Mouse (Mus musculus): ENCODE results near the gene Leo1.
A peak's percentile ranks its signal among the peaks of the same experiment; 100 is the strongest.

Leo1 gene

GRCm38 (mm10) chr9:75440796-75441666 is at the start of gene Leo1:
Gene Leo1 (plus strand): TSS chr9:75441524.
- DNase-seq (ENCODE audit: low read depth, low spot score) = peak; percentile 92

GRCm38 (mm10) chr9:75393251-75393650 is 48.1 kb upstream of the Leo1 start:
- DNase-seq (ENCODE audit: low read depth, low spot score) = no peak

- DNase-seq (ENCODE audit: low read depth, low spot score) = no peak
Measured at GRCm38 (mm10) chr9:75395971-75396370, 45.4 kb upstream of the Leo1 start.

DNA sequence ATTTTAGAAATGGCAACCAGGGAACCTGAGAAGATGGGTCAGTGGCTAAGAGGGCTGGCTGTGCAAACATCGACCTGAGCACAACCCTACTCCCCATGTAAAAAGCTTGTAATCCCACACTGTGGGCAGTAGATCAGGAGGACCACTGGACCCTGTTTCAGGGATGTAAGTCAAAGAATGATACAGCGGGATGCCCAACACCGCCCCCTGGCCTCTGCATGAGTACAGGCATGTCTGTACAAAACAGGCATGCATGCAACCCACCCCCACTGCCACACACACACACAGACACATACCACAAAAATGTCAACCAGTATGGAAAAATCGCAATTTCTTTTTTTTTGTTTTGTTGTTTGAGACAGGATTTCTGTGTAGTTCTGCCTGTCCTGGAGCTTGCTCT is 42.3 kb upstream of the Leo1 start:
- no peak for DNase-seq (ENCODE audit: low read depth, low spot score)

- no peak for DNase-seq (ENCODE audit: low read depth, low spot score)
Measured at GRCm38 (mm10) chr9:75400639-75401038, 40.7 kb upstream of the Leo1 start.

DNA sequence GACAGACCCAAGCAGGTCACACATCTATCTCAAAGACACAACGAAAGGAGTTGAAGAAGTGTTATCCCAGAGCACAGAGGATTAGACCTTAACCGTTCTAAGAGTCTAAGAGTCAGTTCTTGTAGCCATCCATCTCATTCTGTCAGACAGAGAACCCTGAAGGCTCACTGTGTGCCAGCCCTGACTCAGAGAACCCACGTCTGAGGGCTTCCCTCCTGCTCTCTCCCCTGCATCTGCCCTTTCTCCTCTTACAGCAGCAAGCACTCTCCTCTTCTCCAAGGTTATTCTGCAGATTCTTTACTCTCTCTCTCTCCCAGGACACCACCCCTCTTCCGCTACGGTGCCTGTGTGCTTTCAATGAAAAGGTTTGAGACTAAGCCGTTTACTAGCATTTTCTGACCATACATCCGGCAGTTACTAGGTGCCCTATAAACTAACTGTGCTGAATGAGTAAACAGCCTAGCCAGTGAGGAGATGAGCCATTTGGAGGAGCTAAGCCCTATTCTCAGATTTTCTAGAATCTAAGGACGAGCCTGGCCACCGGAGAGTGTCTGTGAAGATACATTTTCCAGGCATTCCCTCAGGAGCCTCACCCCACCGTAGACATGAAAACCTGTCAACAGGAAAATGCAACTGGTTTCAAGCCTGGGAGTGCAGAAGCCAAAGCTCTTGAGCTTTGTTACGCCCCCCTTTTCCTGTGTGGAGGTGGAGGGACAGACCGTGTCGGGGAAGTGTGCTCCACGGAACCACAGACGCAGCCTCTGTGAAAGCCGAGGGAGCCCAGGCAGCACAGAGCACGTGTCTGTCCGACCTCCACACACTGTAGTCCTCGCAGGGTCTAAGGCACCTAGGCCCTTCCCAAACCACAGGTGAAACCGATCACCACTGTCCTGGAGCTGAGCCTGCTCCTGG is 39.5 kb upstream of the Leo1 start:
- DNase-seq (ENCODE audit: low read depth, low spot score) = no peak

DNA sequence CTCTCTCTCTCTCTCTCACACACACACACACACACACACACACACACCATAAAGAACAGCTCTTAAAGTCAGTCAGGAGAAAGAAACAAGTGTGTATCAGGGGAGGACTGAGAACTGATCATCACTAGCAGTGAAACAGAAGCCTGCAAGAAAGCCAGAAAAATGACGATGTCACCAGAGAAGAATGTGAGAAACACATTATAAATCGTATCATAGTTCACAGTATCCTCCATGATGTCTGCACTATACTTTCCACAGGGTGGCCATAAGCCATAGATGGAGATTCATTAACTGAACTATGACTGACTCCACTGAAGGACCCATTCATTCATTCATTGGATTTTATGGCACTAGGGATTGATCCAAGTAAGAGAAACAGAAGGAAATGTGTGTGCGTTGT is 37.8 kb upstream of the Leo1 start:
- DNase-seq (ENCODE audit: low read depth, low spot score) = no peak

DNA sequence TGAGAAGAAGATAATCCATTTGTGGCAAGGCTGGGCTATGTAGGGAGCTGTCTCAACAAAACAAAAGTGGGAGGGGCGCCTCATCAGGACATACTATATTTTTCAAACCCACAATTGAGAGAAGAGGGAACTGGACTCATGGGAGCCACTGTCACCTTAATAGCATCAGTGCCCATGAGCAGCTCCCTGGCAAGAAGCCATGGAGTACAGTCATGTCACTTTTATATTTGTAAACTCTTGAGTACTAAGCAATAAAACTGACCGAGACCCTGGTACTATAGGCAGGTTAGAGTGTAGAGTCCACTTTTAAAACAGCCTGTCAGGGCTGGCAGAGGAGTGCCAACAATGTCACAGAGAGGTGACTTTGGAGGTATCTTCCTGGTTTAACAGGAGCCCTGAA is 35.2 kb upstream of the Leo1 start:
- DNase-seq (ENCODE audit: low read depth, low spot score) = no peak

GRCm38 (mm10) chr9:75407803-75408202 is 33.5 kb upstream of the Leo1 start:
- no peak for DNase-seq (ENCODE audit: low read depth, low spot score)

- DNase-seq (ENCODE audit: low read depth, low spot score) = no peak
Measured at GRCm38 (mm10) chr9:75408204-75408826, 33.0 kb upstream of the Leo1 start.

DNA sequence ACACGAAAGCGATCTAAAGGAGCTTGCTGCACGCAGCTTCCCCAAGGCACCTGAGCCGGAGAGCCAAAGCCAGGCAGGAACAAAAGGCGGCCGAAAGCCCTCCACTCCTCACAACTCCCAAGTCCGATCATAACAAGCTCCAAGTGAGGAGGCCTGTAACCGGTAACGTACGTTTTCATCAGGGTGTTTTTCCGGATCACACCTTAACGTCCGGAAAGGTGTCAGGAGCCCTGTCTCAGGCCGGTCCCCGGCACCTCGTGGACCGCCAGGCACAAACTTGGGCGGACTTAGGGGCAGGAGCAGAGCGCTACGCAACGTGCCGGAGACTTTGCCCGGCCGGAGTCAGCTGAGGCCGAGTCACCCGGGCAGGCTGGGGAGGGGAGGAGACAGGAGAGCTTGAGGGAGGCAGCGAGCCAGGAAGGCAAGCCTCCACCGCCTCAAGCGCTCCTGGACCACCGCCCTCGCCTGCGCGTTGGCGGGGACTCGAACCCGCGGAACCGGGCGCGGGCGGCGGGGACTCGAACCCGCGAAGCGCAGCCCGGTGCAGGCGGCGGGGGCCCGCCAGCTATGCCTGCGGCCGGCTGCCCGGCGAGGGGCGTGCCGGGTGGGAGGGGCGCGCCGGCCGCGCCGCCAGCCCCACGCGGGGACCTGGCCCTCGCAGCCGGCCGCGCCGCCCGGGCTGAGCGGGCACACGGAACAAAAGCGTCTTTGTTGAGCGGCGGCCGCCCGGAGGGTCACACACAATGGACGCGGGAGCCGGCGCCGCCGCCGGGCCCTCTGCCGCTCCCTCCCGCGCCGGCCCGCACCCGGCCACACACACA is 32.1 kb upstream of the Leo1 start:
- no peak for DNase-seq (ENCODE audit: low read depth, low spot score)

DNA sequence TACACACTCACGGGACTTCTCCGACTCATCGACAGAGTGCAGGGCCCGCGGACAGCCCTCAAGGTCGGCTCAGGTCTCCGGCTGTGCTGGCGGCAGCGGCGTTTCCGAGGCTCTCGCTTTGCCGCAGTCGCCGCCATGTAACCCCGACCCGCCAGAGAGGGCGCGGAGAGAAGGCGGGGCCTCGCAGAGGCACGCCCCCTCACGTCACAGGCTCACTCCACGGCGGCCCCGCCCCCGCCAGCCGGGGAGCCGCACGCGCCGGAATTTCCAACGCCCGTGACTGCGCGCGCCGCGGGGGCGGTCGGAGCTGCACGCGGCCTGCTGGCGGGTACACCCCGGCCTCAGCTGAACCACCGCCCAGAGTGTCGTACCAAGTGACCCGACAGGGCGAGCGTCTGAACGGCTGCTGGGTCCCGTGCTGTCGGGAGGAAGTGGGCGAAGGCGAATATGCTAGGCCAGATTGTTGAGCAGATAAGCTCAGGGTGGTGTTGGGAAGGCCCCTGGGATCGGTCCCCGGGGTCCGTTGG is 31.4 kb upstream of the Leo1 start, which contains the start of gene Mapk6:
Gene Mapk6 (minus strand): TSS at position 154 of the 527 bp plus-strand sequence.
- DNase-seq (ENCODE audit: low read depth, low spot score) = no peak

- no peak for DNase-seq (ENCODE audit: low read depth, low spot score)
Measured at GRCm38 (mm10) chr9:75410868-75411487, 30.3 kb upstream of the Leo1 start.

GRCm38 (mm10) chr9:75411584-75411983 is 29.7 kb upstream of the Leo1 start:
- no peak for DNase-seq (ENCODE audit: low read depth, low spot score)

DNA sequence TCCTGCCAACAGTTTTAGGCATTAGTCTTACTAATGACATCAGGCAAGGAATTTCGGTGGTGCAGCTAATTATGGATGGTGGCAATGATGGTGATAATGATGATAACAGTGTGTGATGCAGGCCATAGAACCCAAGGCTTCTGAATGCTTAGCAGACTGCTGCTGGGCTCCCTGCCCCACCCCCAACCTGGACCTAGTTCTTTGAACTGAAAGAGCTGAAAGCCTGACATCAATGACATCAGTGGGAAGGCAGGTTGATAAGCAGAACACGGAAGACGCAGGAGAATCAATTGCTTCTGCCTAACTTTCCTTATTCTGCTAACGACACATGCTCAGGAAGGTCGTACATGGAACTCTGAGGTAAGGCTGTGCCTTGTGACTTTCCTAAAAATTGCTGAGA is 28.1 kb upstream of the Leo1 start:
- DNase-seq (ENCODE audit: low read depth, low spot score) = no peak

GRCm38 (mm10) chr9:75414204-75414603 is 27.1 kb upstream of the Leo1 start:
- no peak for DNase-seq (ENCODE audit: low read depth, low spot score)

DNA sequence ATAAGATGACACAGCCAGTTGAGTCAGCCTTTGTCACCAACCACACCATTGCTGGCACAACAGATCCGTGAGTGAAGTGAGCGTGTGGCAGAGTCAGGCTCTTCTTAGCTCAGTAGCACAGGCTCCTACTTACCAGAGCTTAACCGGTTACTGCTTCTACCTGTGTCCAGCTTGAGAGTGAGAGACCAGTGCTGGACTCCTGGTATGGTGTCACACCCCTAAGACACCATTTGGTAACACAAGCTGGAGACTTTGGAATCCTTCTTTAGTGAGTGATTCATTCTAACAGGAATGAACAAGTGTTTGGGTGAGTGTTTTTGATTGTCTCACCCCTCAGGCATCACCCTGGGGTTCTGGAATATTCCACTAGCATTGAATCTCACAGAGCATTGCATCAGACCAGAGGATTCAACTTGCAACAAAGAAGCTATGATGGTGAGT is 19.1 kb upstream of the Leo1 start:
- DNase-seq (ENCODE audit: low read depth, low spot score) = no peak

DNA sequence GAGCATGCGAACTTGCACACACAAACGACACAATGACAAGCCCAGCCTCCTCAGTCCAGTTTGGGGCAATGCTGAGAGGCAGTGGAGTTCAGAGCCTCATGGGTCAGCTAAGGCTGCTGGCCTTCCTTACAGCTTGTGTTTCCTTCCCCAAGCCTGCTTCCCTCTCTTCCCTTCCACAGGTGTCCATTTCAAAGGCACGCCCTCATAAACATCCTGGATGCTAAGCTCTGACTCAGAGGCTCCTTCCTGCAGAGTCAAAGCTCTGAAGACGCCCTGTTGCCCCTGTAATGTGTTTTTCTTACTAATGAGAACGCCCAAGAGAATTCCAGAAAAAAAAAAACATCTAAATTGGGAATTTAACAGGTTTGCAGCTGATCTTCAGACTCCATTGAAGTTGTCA is 17.6 kb upstream of the Leo1 start:
- no peak for DNase-seq (ENCODE audit: low read depth, low spot score)

GRCm38 (mm10) chr9:75424358-75425150 is 16.8 kb upstream of the Leo1 start:
- DNase-seq (ENCODE audit: low read depth, low spot score) = no peak

Data from telencephalon, adult 2 months (tissue).